Mouse (Mus musculus) cerebellum, adult 9-11 months (tissue): Measurements from ENCODE around the gene Pde11a.

Experiments
- DNase-seq: peaks from one replicate; pipeline ENCODE4 v3.0.0; 2022

Gene Pde11a

DNA sequence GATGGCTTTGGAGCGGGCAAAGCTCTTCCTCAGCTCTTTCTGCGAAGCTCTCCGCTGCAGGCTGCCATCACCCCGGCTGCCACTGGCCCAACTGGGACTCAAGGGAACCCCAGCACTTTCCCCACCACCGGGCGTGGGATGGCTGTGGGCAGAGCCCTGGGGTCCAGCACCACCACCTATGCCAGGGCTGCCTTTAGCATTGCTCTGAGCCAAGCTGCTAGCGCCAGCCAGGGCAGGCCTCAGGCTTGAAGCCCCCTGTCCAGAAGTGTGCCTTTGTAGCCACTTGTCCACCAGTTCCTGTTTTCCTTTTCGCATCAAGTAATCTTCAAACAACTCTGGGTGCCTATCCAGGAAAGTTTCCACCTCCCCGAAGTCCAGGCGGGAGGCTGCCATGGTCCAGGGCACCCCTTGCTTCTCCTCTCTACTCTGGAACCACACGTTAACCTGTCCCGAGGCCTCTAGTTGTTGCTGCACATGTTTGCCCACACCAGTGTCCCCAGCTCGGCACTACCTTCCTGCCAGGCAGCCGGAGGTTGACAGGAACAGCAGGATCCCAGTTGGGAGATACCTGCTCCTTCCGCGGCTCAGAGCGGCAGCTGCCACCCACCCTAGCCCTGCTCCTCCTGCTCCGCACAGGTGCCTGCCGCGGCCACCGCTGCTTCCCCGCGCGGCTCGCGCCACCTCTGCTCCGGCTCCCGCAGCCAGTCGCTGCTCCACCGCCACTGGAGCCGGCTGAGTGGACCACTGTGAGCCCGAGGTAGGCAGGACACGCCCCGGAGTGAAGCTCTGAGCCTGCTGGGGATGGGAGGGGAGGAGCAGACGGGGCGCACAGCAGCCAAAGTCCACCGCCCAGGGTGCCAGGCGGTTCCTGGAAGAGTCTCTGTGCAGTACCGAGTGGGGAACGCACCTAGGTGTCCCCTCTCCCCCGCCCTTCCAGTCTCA, at the start of gene Pde11a:
Pde11a (minus strand) TSS at position 560 of the 942 bp plus-strand sequence.
- no peak for DNase-seq

DNA sequence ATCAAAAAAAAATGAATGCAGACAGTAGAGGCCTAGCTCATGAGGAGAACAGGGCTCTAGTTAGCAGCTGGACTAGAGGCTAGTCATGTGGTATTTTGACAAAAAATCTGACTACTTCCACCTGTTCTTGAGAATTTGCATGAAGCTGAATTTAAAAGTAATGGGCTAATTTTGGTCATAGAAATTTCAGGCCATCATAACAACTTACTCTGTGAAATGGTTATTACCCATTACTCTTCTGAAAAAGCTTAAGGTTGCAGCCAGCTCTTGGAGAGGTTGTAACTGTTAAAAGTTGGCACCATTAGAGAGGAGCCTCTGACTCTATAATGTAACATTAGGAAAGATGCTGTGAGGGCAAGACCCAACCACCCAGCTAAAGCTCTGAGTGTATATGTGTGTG, 48.0 kb upstream of the Pde11a start:
- DNase-seq, result no peak

DNA sequence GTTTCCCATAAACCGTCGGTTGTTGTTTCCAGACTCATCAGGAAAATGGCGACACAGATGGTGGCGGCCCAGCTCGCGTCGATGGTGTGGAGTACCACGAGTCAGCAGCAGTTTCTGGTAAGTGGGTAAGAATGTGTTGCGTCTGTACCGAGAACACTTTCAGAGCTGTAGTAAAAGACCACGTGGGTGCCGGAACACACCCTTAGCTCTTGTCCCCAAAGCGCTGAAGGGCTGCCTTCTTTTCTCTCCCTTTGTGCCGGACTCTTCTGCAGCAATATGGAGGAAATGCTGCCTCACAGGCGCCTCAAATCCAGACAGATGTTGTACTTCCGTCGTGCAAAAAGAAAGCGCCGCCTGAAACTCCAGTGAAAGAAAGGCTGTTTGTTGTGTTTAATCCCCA, 40.1 kb upstream of the Pde11a start:
- no peak for DNase-seq

DNA sequence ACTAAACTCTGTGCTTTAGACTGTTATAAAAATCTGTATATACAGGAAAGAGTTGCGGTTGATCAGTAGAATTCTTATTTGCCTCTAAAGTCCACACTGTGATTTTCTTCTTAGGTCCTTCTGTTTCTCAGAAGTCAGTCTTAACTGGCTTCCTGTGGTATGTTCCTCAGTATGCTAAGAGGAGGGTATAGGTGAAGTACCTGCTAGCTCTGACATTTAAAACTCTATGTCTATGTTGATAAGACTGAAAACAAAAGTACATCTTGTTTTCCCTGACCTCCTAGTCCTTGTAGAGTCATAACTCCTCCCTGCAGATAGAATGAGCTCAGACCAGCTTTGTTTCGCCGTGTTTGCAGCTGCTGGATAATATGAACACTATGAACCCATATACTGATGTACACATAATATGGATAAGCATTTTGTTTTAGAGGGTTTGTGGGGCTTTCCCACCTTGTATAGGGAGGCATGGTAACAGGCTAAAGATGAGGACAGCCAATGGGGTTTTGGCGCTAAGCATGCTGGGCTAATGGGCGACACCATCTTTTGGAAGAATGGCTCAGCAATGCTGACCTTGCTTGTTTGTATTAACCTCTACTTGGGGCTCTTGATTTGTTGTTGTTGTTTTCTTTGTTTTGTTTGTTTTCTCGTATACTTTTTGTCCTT, 36.1 kb upstream of the Pde11a start:
- no peak for DNase-seq

- DNase-seq, result no peak
Measured at GRCm38 (mm10) chr2:76372244-76372643, 33.7 kb upstream of the Pde11a start.

DNA sequence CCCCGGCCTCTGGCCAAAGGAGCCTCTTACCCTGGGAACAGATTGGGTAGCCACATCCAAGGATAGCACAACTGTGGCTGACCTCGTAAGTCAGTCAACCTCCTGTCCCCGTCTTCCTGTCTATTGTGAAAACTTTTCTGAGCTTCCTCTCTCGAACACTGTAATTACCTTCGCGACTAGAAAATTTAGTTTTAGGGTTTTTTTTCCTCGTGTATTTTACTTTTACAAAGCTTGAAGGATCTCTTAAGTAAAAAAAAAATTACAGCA, 32.0 kb upstream of the Pde11a start:
- no peak for DNase-seq

GRCm38 (mm10) chr2:76369821-76370655, 31.5 kb upstream of the Pde11a start, which contains the start of gene Rbm45:
Gene Rbm45, plus strand, starts transcription at chr2:76369984.
- DNase-seq, result peak; percentile 85

DNA sequence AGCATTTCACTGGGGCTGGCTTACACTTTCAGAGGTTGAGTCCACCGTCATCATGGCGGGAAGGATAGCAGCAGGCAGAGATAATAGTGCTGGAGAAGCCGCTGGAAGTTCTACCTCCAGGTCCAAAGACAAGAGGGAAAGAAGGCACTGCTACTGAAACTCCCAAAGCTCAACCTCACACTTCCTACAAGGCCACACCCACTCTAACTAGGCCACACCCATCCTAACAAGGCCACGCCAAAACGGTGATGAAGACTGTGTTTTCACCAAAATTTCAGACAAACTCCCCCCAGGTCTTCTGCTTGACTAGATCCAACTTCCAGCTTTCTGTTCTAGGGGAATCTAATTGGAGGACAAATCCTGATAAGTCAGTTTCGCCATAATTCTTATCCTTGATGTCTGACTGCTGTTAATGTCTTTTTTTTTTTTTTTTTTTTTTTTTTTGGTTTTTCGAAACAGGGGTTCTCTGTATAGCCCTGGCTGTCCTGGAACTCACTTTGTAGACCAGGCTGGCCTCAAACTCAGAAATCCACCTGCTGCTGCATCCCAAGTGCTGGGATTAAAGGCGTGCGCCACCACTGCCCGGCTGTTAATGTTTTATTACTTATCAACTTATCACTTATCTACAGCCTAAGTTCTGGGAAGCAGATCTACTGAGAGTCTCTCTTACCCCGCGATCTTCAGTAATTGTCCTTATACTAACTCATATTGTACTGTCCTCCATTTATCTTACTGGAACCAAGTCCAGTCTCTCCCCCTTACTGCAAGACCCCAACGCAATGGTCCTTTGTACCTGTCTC, 30.5 kb upstream of the Pde11a start:
- peak; percentile 12 for DNase-seq

GRCm38 (mm10) chr2:76367188-76367922, 28.8 kb upstream of the Pde11a start:
- DNase-seq, result peak; percentile 64

DNA sequence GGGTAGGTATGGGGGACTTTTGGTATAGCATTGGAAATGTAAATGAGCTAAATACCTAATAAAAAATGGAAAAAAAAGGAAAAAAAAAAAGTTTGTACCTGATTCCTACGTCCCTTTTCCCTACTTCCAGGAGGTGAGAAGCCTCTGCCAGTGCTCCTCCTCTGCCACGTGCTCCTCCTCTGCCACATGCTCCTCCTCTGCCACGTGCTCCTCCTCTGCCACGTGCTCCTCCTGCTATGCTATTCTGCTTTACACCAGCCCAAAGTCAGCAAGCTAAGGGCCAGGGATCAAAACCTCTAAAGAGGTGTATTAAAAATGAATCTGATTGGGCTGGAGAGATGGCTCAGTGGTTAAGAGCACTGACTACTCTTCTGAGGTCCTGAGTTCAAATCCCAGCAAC, 27.2 kb upstream of the Pde11a start:
- DNase-seq, result no peak

GRCm38 (mm10) chr2:76362111-76362510, 23.5 kb upstream of the Pde11a start:
- no peak for DNase-seq

DNA sequence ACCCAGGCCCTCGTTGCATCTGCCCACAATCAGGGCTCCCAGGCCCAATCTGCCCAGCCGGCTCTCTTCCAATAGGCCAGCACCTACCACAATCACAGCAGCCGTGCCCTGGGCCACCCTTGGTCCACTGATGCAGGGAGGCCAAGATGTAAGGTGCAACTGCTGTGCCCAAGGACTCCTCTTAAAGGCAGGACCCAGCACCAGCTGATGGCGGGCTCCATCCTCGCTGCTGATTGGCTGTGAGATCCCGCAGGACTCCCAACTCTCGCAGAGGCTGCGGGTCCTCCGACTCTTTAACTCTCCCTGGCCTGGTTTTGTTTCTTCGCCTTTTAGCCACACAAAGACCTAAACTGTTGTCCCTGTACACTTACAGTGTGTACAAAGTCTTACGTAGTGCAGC, 21.7 kb upstream of the Pde11a start, which contains the start of gene Cyct:
Cyct (minus strand) TSS at position 225 of the 400 bp plus-strand sequence.
- DNase-seq, result no peak

DNA sequence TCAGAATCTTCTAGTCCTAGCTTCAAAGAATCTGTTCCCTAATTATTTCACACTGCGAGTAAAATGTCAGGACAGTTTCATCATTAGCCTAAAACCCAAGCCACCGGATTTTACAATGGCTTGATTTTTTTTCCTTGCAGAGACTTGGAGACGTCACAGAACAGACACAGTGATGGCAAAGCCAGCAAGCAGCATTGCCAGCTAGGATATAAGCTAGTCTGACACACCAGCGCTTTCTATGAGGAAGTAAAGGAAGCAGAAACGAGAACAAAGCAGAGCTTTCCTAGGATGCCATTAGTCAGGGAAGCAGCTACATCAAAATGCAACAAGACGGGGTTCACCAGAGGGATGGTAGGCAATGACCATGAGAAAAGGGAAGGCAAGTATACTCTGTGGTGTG, 9.3 kb upstream of the Pde11a start:
- no peak for DNase-seq

DNA sequence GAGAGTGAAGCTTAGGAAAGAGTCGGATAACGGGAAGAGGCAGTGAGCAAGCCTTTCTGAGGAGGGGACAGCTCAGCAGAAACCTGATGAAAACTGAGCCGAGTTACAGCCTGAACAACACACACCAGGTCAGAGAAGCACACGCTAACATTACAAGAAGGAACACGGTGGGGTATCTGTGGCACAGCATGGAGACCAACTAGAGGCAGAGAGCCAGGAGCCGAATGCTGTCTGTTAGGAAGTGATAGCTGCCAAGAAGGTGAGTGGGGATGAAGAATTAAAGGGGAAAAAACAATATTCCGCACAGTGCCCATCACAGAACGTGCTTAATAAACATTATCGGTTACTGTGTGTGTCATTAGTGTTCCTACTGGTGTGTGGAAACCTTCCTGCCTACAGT, 3.6 kb upstream of the Pde11a start:
- peak; percentile 11 for DNase-seq

- no peak for DNase-seq
Measured at GRCm38 (mm10) chr2:76334596-76334995, 4.0 kb downstream of the Pde11a start.

DNA sequence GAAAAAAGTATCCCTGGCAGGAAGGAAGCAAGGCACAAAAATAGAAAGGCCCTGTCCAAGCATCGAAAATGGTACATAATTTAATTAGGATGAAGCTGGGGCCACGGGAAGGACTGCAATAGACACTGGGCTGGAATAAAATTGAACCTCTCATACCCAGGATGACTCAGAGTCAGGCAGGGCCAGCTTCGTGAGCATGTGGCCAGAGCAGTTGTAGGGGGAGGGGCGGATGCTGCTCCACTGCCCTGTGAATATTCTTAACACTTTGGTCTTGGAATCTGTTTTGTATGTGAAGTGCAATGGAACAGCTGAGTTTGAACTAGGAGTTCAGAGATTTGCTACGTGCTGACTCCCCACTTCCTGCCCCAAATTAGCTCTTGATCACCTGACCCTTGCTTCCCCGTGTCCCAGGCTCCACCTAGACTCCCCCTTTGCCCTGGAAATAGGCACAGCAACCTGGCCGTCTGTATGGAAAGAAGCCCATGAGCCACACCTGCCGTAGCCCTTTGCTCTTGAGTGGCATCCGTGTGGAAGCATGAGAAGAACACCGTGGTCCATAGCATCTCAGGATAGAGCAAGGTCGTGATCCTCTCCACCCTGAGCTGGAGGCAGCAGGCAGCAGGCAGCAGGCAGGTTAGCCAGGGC, 6.3 kb downstream of the Pde11a start:
- no peak for DNase-seq

GRCm38 (mm10) chr2:76330081-76330480, 8.5 kb downstream of the Pde11a start:
- no peak for DNase-seq

DNA sequence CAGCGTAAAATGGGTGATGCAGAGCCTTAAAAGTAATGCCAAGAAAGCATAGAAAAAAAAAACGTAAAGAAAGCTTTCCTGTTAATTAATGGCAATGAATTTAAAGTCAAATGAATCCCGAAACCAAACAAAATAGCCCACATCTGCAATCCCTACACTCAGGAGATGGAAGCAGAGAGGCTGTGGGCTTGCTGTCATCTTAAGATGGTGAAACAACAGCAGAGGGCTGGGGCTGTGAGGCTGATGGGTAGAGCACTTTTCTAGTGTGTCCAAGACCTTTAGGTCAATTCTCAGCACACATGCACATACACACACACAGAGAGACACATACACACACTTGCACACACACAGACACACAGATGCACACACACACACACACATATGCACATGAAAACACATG, 12.4 kb downstream of the Pde11a start:
- no peak for DNase-seq

DNA sequence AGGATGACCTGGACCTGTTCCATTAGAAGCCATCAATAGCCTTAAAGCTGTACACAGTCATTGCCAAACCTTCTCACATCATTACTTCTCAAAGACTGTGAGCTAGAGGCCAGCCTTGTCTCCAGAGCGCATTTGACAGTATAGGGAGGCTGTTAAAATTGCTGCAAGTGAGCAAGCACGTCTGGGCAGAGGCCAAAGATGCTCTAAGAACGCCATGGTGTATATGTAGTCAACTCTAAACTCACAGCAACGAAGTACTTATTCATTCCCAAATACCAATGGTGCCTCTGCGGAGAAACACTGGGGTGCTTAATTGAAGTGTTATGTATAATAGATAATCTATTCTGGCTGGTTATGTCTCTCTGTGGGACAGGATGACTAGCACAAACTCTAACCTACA, 14.1 kb downstream of the Pde11a start:
- no peak for DNase-seq

- DNase-seq, result no peak
Measured at GRCm38 (mm10) chr2:76323185-76323875, 15.2 kb downstream of the Pde11a start.

GRCm38 (mm10) chr2:76320336-76320735, 18.2 kb downstream of the Pde11a start:
- no peak for DNase-seq
